Comparison of ENCODE assay signal across 8 mouse cellular contexts in genomic region chr12:118848496-118849202, GRCm38 (mm10). TPM values are rescaled to one million over a fixed set of nuclear protein-coding genes. Genes with fewer than 3 reads are reported as not detected.
A peak's percentile ranks its signal among the peaks of the same experiment; 100 is the strongest.
DNase-seq lines count a peak whose midpoint lies in the region; ATAC-seq and TF ChIP-seq lines count a peak whose summit lies in the region.

No protein-coding gene starts in this region.

- H3K9ac ChIP-seq in liver, embryonic 12.5 days = no peak overlapping the region
- no peak overlapping the region for H3K9ac ChIP-seq in stomach, embryonic 16.5 days (ENCODE audit: low read length)

- peak overlapping the region; percentile 48 for H3K4me2 ChIP-seq in liver, embryonic 12.5 days
- peak overlapping the region; percentile 45 for H3K4me2 ChIP-seq in stomach, embryonic 16.5 days (ENCODE audit: low read depth, low read length)

- H3K27me3 ChIP-seq in liver, embryonic 12.5 days (replicated peaks) = peaks cover 89% of the 10 kb centered on the region
- peaks cover 84% of the 10 kb centered on the region for H3K27me3 ChIP-seq in stomach, embryonic 16.5 days (ENCODE audit: control insufficient read depth, insufficient read depth, low read length)
- peaks cover 9% of the 10 kb centered on the region; the same call in 1 of the 2 replicates for H3K27me3 ChIP-seq in cerebellum, adult 2 months (ENCODE audit: control insufficient read depth, insufficient read depth, low read length)

- H3K9me3 ChIP-seq in liver, embryonic 12.5 days (replicated peaks) = no peaks in the 10 kb centered on the region
- H3K9me3 ChIP-seq in stomach, embryonic 16.5 days (replicated peaks; ENCODE audit: control insufficient read depth, low read length) = no peaks in the 10 kb centered on the region

- 1% methylated on average over 80 of the region's 80 CpGs for WGBS in liver, embryonic 12.5 days (ENCODE audit: insufficient replicate concordance)
- under 1% methylated on average over 79 of the region's 80 CpGs for WGBS in stomach, embryonic 16.5 days
- under 1% methylated on average over 80 of the region's 80 CpGs for WGBS in cerebellum, adult 2 months

- peaks cover 11% of the 10 kb centered on the region; the same call in 1 of the 2 replicates for H3K4me1 ChIP-seq in liver, embryonic 12.5 days
- peaks cover 11% of the 10 kb centered on the region for H3K4me1 ChIP-seq in stomach, embryonic 16.5 days (ENCODE audit: control insufficient read depth, insufficient read depth, low read length)
- H3K4me1 ChIP-seq in cerebellum, adult 2 months (ENCODE audit: control insufficient read depth, insufficient read depth, low read length) = no peaks in the 10 kb centered on the region

- no peak for TF ChIP-seq CTCF in cerebellum, adult 2 months (IDR thresholded peaks at IDR 0.05; ENCODE audit: borderline replicate concordance, insufficient read depth, low read depth, low read length)

- DNase-seq in kidney, adult 18-20 months = peak; percentile 44
- no peak for DNase-seq in kidney, postnatal 14 days
- peak; percentile 77 for DNase-seq in ZHBTc4 (ENCODE audit: low read depth, low spot score)
- peak; percentile 33 for DNase-seq in forelimb bud, embryonic 11.5 days (ENCODE audit: low read depth, low spot score)
- DNase-seq in cerebellum, adult 2 months = no peak
- DNase-seq in left cerebral cortex, adult 8-10 months (ENCODE audit: low spot score in 2 of 2) = no peak

- H3K36me3 ChIP-seq in liver, embryonic 12.5 days = no peaks in the 10 kb centered on the region
- no peaks in the 10 kb centered on the region for H3K36me3 ChIP-seq in stomach, embryonic 16.5 days (ENCODE audit: control insufficient read depth, insufficient read depth, low read length)

- ATAC-seq in liver, embryonic 12.5 days = no peak
- ATAC-seq in stomach, embryonic 16.5 days (ENCODE audit: insufficient read depth, low FRiP score) = no peak

- H3K4me3 ChIP-seq in liver, embryonic 12.5 days = peak overlapping the region; percentile 32
- H3K4me3 ChIP-seq in stomach, embryonic 16.5 days (replicated peaks; ENCODE audit: low read length) = peak overlapping the region; percentile 31
- no peak overlapping the region for H3K4me3 ChIP-seq in cerebellum, adult 2 months (replicated peaks; ENCODE audit: insufficient read depth, low read depth, low read length)

- no peak overlapping the region for H3K27ac ChIP-seq in liver, embryonic 12.5 days
- H3K27ac ChIP-seq in stomach, embryonic 16.5 days (ENCODE audit: low read length) = no peak overlapping the region
- H3K27ac ChIP-seq in cerebellum, adult 2 months (ENCODE audit: insufficient read depth, low read length) = no peak overlapping the region

- no peak for TF ChIP-seq POLR2A in cerebellum, adult 2 months (IDR thresholded peaks at IDR 0.05; ENCODE audit: borderline replicate concordance, insufficient read depth, low read length)

RNA-seq across cellular contexts. Expression of gene Sp8, which starts 2.5 kb away (rescaled TPM):
- 0.02 TPM in 2 replicates for polyA plus RNA-seq in liver, embryonic 12.5 days (2016; fragmentation: Nextera tagmentation; extraction: Ambion mirVana)
- polyA plus RNA-seq in stomach, embryonic 16.5 days (2015; fragmentation: Nextera tagmentation; extraction: Ambion mirVana) = 0.03 and 0.12 TPM in 2 replicates
- 0.08 and 0.13 TPM in 2 replicates for polyA plus RNA-seq in cerebellum, adult 2 months (2012; rRNA removed)
- 1 to 10 TPM; 1.7 to 3.9 (median 2.8) TPM for total RNA-seq in left cerebral cortex, adult 8-10 months (2022)

Comparison
In these comparisons a context has a peak if more than half of its experiments do, and no peak if none do; other contexts are left out.
1. DNase-seq: peak in kidney, adult 18-20 months (single experiment), ZHBTc4 (single experiment) and forelimb bud, embryonic 11.5 days (single experiment); none in kidney, postnatal 14 days (single experiment), cerebellum, adult 2 months (0 of 2) and left cerebral cortex, adult 8-10 months (0 of 2).